Mouse (Mus musculus) limb, embryonic 14.5 days (tissue): ENCODE measurements around the gene Padi1. TPM values are rescaled to one million over a fixed set of nuclear protein-coding genes. Genes with fewer than 3 reads are reported as not detected.

Source experiments
- ATAC-seq: fragments of 200-750 bp; cut with Nextera tagmentation; 2 replicates; pipeline ENCODE4 v1.8.0; 2017; ENCODE audit warnings: low read depth, moderate number of reproducible peaks, moderate TSS enrichment; ENCODE audit not compliant: low FRiP score
- DNase-seq: peaks from one replicate; pipeline ENCODE4 v3.0.0-alpha.2; 2015; ENCODE audit warnings: low spot score
- H3K27ac ChIP-seq: fragments of 300-500 bp; sonication (generic); replicated peaks from 2 replicates; pipeline ENCODE4 v1.5.1; 2014; ENCODE audit warnings: low read depth, mild to moderate bottlenecking, low read length, moderate library complexity, mixed read lengths
- H3K27me3 ChIP-seq: fragments of 300-500 bp; sonication (generic); 2 replicates; pipeline ENCODE4 v1.6.1; 2014; ENCODE audit warnings: low read length, mixed read lengths; ENCODE audit not compliant: control insufficient read depth, insufficient read depth
- H3K36me3 ChIP-seq: fragments of 300-500 bp; sonication (generic); 2 replicates; pipeline ENCODE4 v1.6.1; 2014; ENCODE audit warnings: mild to moderate bottlenecking, low read length, moderate library complexity, mixed read lengths; ENCODE audit not compliant: control insufficient read depth, insufficient read depth
- H3K4me1 ChIP-seq: fragments of 300-500 bp; sonication (generic); 2 replicates; pipeline ENCODE4 v1.6.1; 2014; ENCODE audit warnings: antibody characterized with exemption, low read length, mixed read lengths; ENCODE audit not compliant: control insufficient read depth, insufficient read depth
- H3K4me2 ChIP-seq: fragments of 300-500 bp; sonication (generic); replicated peaks from 2 replicates; pipeline ENCODE4 v1.6.1; 2014; ENCODE audit warnings: low read depth, mild to moderate bottlenecking, low read length, moderate library complexity; ENCODE audit not compliant: severe bottlenecking
- H3K4me3 ChIP-seq: fragments of 300-500 bp; sonication (generic); replicated peaks from 2 replicates; pipeline ENCODE4 v1.5.1; 2014; ENCODE audit warnings: low read length
- H3K9ac ChIP-seq: fragments of 300-500 bp; sonication (generic); 2 replicates; pipeline ENCODE4 v1.6.1; 2014; ENCODE audit warnings: mild to moderate bottlenecking, low read depth, low read length, moderate library complexity; ENCODE audit not compliant: severe bottlenecking
- H3K9me3 ChIP-seq: fragments of 300-500 bp; sonication (generic); 2 replicates; pipeline ENCODE4 v1.6.1; 2016; ENCODE audit warnings: low read length; ENCODE audit not compliant: control insufficient read depth
- POLR2A ChIP-seq: fragments of 200-500 bp; IDR thresholded peaks from 2 replicates; pipeline ENCODE4 v1.8.0; 2012; ENCODE audit warnings: inconsistent platforms, mild to moderate bottlenecking, moderate library complexity, borderline replicate concordance; ENCODE audit not compliant: insufficient read depth, insufficient read length; ENCODE audit errors: extremely low read depth
- WGBS: fragments of 180-500 bp; shearing (Covaris S2); extraction: QIAGEN DNeasy Blood & Tissue Kit; methylation state at CpG from one replicate; pipeline ENCODE4 v1.1.7; 2014; 5-methylcytosine and 5-hydroxymethylcytosine counted together
- polyA plus RNA-seq, 2 experiments: library from polyadenylated mRNA; depleted of rRNA in 1 of 2; stranded (reverse) in 1 of 2; unstranded in 1 of 2; fragments of >200 nt; fragmentation: Nextera tagmentation in 1 of 2; extraction: Ambion mirVana in 1 of 2; gene quantifications; 2 replicates each; pipeline versions ENCODE4 v1.2.1 to v1.2.3; 2012 to 2014

The Padi1 gene
- polyA plus RNA-seq, 2 experiments, result 0.10 to 0.25 TPM

DNA sequence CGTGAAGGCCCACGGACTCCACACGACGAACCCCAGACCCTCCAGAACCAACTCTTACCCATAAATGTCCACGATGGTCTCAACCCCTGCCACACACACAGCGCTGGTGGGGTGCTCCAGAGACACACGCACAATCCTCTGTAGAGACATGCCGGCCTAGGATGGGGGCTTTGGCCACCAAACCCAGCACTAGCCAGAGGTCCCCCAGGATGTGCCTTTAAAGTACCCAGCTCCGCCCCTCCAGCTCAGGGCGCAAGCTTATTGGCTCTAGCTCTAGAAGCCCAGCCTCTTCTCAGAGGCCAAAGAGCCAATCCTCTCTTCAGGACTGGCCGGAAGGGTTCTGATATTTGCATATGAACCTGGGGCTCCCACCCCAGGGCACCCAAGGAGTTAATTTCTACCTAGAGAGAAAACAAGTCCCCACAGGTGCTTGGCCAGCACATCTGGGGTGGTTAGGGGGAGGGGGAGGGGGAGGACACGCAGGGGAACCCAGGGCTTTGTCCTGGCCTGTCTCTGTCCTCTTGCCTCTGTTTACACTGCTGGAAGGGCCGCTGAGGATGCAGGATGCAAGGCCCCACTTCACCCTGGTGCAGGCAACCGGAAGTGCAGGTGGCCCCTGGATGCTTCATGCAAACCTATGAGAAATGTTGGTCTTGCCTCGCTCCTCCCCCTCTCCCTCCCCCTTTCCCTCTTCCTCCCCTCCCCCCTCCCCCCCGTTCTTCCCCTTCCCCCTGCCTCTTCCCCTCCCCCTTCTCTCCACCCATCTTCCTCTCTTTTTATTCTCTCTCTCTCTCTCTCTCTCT lies 34.9 kb downstream of the Padi1 start, which contains the start of gene Padi3:
Gene Padi3, minus strand, starts transcription at position 191 of the 803 bp plus-strand sequence.
- WGBS, result 72% methylated on average over 15 of the region's 16 CpGs
- Histone ChIP-seq H3K27ac (no peak within 1 kb of the TSS), H3K4me2 (no peak within 1 kb of the TSS), H3K4me1 (peaks cover 24% of the 10 kb centered on the region), H3K27me3 (no peaks in the 10 kb centered on the region), H3K36me3 (no peaks in the 10 kb centered on the region), H3K9ac (no peak within 1 kb of the TSS), H3K9me3 (no peaks in the 10 kb centered on the region), H3K4me3 (no peak within 1 kb of the TSS)
- TF ChIP-seq POLR2A, result no peak
- ATAC-seq (no peak), DNase-seq (no peak)

DNA sequence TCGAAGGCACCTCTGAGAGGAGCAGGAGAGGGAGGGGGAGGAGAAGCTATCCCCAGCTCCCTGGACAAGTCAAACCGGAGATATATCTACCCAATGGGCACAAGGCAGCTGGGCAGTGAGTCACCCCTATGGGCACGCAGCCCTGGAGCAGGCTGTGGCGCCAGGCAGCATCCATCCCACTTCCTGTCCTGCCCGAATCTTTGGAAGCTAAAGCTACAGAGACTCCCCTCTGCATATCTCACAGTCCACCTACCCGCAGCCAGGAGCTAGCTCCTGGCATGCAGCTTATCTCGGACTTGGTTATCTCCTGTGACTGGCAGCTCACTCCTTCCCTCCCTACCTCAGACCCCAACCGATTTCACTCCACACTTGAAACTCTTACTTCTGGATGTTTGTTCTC lies 36.5 kb downstream of the Padi1 start:
- Histone ChIP-seq H3K36me3 (no peaks in the 10 kb centered on the region), H3K27ac (no peak overlapping the region), H3K4me1 (peaks cover 23% of the 10 kb centered on the region), H3K4me3 (no peak overlapping the region), H3K27me3 (no peaks in the 10 kb centered on the region), H3K9me3 (no peaks in the 10 kb centered on the region), H3K4me2 (no peak overlapping the region), H3K9ac (no peak overlapping the region)
- no peak for ATAC-seq
- WGBS, result 82% methylated on average over 8 of the region's 8 CpGs
- no peak for DNase-seq
- no peak for TF ChIP-seq POLR2A

DNA sequence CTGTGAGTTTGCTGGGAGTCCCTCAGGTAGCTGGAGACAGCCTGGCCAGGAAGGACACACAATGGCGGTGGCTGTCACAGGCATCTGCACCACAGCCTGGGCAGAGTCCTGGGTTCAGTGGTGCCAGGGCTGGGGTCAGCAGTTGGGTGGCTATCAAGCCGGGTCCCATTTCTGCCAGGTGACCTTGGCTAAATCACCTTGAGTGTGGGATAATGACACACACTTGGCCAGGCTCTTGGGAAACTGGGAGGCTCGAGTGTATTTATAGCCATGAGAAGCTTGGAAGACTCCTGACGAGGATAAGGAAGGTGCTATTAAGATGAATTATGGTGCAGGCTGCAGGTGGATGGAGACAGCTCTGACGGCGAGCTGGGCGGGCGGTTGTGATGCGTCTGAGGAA lies 41.0 kb downstream of the Padi1 start:
- H3K4me2 ChIP-seq, result no peak overlapping the region
- H3K27me3 ChIP-seq, result no peaks in the 10 kb centered on the region
- no peaks in the 10 kb centered on the region for H3K4me1 ChIP-seq
- H3K9me3 ChIP-seq, result no peaks in the 10 kb centered on the region
- TF ChIP-seq POLR2A, result no peak
- no peak overlapping the region for H3K9ac ChIP-seq
- no peak for ATAC-seq
- no peaks in the 10 kb centered on the region for H3K36me3 ChIP-seq
- H3K4me3 ChIP-seq, result no peak overlapping the region
- DNase-seq, result no peak
- H3K27ac ChIP-seq, result no peak overlapping the region
- 74% methylated on average over 9 of the region's 9 CpGs for WGBS

DNA sequence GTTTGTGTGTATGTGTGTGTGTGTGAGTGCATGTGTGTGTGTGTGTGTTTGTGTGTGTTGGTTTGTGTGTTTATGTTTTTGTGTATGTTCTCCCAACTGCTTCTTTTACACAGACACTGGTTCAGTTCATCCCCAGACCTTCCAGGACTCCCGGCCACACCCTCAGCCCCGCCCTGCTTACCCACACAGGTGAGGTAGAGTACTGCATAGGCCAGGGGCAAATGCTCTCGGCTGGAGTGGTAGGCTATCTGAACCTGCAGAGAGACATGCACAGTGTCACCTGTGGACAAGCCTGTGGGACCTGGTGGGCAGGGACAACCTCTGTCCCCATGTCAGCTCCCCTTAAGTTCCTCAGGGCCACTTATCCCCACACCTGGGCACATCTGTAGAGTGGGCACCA lies 44.2 kb downstream of the Padi1 start:
- Histone ChIP-seq H3K4me1 (no peaks in the 10 kb centered on the region; the same call in 1 of the 2 replicates), H3K27me3 (no peaks in the 10 kb centered on the region), H3K4me2 (no peak overlapping the region), H3K4me3 (no peak overlapping the region), H3K36me3 (no peaks in the 10 kb centered on the region), H3K27ac (no peak overlapping the region), H3K9ac (no peak overlapping the region), H3K9me3 (no peaks in the 10 kb centered on the region)
- WGBS, result 80% methylated on average over 3 of the region's 3 CpGs
- no peak for TF ChIP-seq POLR2A
- no peak for DNase-seq
- ATAC-seq, result no peak

DNA sequence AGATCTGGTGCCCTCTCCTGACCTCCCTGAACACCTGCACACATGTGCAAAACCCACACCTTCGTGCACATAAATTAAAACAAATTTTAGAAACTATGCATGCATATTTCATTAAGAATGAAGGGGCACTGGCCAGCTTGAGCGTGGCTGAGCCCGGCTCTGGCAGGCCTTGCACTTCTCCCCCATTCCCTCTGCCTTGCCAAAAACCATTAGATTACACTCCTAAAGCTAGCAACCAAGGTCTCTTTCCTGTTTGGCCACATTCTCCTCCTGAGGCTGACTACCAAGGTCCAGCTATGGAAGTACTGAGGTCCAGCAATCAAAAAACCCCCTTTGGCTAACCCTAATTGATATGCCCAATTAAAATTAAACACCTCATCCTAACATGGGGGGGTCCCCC lies 48.8 kb downstream of the Padi1 start:
- TF ChIP-seq POLR2A, result no peak
- H3K4me1 ChIP-seq, result no peaks in the 10 kb centered on the region; the same call in 1 of the 2 replicates
- H3K27ac ChIP-seq, result no peak overlapping the region
- no peak overlapping the region for H3K4me3 ChIP-seq
- 72% methylated on average over 3 of the region's 3 CpGs for WGBS
- ATAC-seq, result no peak
- no peaks in the 10 kb centered on the region for H3K36me3 ChIP-seq
- H3K27me3 ChIP-seq, result no peaks in the 10 kb centered on the region
- no peak for DNase-seq
- no peak overlapping the region for H3K4me2 ChIP-seq
- no peak overlapping the region for H3K9ac ChIP-seq
- no peaks in the 10 kb centered on the region for H3K9me3 ChIP-seq
